Mouse (Mus musculus) embryo, embryonic 9.5 days (tissue): Measurements from ENCODE around the gene E2f2.

Experiments
- DNase-seq: peaks from one replicate; pipeline ENCODE4 v3.0.0-alpha.2; 2017; ENCODE audit errors: extremely low spot score

Gene E2f2

DNA sequence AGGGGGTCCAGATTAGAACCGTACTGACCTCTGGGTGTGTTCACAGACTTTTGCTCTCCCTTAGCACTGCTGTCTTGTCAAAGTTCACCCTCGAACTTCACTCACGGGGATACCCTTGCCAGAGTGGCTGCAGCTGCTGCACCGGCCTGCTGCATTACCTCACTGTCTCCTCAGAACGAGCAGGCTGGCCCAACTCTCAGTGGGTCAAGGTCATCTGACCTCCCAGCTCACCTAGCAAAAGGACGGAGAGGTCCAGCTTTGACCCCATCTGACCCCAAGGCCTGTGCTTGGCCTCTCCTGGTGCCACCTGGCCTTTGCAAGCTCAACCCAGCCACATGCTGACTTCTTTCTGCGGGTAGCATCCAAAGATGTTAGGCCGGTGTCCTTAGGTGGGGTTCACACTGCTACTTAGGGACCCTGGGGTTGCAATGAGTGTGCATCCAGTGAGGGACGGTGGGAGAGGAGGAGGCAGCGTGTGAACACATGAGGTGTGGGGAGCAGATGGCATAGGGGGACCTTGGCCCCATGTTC lies 3.9 kb downstream of the E2f2 start:
- no peak for DNase-seq

DNA sequence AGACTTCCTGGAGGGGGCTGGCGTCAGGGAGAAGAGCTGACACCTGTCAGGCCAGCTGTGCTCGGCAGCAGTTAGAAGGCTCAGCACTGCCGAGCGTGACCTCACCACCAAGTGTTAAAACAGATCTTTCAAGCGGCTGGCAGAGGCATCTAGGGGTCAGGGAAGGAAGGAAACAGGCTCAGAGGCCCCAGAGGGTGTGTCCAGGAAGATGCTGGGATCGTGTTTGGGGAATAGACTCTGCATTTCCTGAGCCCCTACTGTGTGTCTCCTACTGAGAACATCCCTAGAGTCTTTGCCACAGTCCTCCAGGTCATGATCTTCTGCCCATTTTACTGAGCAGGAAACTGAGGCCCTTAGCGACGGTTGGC lies 5.0 kb downstream of the E2f2 start:
- no peak for DNase-seq

DNA sequence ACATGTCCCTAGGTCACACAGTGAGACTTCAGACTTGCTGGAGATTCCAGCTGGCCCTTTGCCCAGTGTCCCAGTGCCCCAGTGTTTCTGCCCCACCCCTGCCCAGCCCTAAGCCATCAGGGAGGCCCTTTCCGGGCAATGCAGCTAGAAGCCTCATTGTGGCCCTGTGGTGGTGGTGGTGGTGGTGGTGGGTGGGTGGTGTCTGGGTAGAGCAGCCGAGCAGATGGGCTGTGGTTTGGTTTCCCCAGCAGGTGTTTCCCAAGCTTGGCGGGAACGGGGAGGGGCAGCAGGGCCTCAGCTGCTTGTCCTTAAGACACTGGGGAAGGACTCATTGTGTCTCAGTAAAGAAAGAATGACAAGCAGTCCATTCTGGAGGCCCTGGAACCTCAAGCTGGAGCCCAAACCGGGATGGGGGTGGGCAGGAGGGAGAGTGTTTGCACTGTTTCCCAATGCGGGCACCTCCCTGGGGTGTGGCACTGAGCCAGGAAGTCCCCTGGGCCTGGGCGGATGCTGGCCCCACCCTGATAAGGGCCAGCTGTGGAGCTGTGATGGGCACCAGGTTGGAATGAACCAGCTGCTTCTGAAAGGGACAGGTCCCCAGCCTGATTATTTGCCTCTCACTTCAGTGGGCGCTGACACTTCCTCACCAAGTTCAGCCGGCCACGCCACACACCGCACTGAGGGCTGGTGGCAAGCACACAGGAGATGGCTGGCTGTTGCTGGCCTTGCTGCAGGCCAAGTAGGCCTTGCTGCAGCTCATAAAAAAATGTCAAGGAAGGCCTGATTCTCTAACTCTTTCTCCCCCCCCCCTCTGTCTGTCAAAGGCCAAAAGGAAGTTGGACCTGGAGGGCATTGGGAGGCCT lies 5.6 kb downstream of the E2f2 start:
- DNase-seq = no peak

DNA sequence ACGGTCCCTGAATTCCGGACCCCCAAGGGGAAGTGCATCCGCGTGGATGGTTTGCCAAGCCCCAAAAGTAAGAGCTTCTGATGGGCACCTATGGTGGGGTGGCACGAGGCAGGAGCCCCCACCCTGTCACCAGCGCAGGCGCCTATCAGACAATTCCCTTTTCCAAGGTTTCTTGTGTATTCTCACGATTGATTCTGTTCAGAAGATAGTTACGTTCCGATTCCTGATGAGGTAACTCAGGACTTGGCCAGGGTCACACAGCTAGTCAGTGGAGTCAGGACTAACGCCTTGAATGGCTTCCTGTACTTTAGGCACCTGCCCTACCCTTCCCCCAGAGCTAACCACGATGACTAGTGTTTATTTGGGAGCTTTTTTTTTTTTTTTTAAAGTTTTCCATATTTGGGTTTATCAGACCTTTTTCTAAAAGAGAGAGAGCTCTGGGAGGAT lies 6.3 kb downstream of the E2f2 start:
- DNase-seq = no peak

DNA sequence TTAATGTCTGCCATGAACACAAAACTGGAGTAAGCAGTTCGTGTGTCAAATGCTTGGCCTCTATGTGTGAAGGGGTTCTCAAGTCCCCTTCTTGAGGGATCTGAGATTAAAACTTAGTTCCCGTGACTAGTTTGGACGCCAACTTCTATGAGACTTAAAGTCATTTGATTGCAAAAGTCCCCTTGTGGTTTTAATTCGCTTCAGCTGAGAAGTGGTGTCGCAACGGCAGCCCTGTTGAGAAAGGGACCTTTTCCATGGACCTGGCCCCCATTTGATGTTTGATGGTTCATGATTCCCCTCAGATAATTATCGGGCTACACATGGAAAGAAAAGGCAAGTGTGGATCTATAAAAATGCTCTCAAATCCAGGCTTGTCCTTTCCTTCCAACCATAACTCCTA lies 7.3 kb downstream of the E2f2 start:
- DNase-seq = no peak

DNA sequence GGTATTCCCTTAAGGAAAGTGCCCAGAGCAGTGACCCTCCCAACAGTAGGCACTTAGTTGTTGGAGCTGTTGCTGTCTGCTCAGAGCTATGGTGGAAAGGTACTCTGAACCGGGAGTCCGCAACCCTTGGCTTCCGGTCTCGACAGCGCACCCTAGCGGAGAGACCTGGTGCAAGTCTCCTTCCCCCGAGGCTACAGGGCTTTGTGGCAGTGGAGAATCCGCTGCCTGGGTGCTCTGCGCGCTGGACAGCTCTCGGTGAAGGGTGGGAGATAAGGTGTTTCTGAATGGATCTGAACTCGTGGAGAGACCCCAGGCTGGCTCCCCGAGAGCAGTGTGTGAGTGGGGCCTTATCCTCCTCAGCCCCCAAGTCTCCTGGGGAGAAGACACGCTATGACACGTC lies 7.8 kb downstream of the E2f2 start:
- peak; percentile 90 for DNase-seq

DNA sequence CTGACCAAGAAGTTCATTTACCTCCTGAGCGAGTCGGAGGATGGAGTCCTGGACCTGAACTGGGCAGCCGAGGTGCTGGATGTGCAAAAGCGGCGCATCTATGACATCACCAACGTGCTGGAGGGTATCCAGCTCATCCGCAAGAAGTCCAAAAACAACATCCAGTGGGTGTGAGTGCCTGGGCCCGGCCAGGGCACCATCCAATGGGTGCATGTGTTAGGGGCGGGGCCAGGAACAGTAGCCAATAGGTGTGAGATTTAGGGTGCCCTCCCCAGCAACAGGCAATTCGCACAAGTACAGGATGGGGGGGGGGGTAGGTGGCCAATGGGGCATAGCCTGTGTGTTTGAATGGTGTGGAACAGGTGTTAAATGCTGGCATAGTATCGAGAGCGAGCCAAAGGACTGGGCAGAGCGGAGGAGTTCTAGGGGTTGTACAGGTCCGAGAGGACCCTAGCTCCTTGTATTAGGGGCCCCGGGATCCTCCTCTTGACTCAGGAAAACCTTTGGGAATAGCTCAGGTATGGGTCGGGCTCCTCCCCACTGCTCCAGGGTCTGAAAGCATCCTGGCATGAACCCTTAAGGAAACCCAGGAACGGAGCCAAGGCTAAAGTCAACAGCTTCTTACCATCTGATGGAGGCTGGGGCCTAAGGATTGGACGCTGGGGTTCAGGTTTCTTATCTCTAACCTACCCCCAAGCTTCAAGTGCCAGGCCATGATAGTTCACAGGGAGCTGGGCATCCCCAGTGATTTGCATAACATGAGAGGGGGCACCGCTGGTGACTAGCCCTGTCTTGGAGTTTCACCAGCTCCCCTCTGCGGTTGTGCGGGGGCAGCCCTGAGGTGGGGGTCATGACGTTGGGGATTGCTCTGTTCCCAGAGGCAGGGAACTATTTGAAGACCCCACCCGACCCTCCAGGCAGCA lies 8.5 kb downstream of the E2f2 start:
- peak; percentile 68 for DNase-seq

DNA sequence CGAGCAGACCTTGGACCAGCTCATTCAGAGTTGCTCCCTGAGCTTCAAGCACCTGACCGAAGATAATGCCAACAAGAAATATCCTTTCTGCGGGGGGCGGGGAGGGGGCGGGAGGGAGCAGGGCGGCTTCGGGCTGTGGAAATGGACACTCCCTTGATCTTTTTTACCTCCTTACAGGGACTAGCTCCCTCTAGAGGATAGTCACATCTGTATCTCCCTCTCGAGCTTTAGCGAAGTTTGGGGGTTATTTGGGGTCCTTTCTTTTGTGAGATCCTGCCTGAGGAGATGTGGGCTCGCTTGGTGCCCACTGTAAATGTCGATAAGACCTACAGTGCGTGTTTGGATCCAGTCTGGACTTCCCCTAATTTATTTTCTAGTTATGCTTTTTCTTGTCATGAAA lies 9.2 kb downstream of the E2f2 start:
- DNase-seq = no peak

DNA sequence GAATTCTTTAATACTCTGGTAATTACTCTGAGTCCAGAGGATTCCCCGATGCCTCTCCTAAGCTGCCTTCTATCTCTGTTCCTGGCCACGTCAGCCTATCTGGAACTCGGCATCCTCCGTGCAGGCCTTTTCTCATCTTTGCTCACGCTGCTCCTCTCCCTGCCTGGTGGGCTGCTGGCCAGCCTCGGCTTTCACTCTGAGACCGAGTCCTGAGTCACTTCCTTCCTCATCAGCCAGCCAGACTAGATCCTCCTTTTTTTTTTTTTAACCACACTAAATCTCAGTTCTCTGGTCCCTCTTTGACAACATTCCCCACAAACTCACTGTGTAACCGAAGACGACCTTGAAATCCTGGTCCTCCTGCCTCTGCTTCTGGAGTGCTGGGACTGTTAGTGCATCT lies 13.2 kb downstream of the E2f2 start:
- DNase-seq = no peak

DNA sequence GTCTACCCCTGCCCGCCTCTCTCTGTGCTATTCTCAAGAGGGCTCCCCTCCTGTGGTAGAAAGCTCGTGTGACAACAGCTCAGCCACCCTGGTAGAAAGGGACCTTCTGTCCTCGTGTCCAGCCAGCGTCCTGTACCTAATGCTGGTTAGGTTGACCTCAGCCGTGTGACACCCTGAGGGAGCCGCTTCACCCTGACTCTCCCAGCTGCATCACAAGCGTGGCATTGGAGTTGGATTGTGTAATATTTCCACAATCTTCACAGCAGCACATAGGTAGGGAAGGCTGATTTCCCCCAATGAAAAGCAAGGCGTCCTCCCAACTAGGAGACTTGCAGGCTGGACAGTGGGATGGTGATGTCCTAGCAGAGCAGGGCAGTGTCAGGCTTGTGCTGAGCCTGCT lies 14.1 kb downstream of the E2f2 start:
- no peak for DNase-seq

DNA sequence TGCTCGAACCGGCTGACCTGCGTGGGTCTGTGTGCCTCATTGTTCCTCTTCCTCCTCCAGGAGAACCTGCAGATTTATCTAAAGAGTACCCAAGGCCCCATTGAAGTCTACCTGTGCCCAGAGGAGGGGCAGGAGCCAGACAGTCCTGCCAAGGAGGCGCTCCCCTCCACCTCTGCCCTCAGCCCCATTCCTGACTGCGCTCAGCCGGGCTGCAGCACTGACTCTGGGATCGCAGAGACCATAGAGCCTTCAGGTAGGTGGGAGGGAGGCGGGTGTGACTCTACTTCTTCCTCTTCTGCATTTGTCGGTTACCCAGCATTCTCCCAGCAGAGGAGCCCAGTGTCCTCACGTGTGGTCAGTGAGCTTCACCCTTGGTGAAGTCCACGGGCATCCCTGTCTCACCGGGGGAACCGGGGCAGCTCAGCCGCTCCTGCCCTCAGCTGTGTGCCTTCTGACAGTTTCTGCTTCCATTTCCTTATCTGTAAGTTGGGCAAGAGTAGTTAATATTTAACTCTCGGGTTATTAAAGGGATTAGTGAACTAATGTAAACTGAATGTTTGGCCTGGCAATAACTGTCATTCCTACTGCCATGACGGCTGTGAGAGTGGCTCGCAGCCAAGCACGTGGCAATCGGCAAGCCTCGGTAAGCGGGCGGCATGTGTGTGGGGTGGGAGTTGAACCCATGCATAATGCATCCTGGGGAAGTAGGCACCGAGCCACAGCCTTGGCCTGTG lies 14.7 kb downstream of the E2f2 start:
- DNase-seq = no peak

DNA sequence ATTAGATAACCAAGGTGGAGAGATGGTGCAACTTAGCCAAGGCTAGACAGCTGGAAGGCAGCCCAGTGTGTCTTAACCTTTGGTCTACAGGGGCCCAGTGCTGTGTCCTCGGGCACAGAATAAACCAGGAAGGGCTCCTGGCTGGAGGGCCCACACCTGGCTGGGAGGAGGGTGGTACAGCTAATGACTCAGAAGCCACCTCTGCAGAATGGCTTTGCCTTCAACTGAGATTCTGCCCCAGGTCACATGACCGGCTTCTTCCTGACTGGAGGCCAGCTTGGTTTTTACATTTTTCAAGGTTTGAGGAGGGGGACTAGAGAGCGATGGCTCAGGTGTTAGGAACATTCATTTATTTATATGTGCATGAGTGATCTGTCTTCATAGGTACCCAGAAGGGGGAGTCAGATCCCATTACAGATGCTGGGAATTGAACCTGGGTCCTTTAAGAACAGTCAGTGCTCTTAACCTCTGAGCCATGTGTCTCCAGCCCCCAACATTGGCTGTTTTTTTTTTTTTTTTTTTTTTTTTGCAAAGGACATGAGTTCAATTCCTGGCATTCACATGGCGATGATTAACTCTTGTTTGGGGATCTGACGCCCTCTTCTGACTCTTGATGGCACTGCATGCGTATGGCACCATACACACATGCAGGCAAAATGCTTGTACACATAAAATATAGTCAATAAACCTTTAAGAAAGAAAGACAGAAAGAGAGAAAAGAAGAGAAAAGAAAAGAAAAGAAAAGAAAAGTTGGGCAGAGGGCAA lies 17.0 kb downstream of the E2f2 start:
- no peak for DNase-seq

DNA sequence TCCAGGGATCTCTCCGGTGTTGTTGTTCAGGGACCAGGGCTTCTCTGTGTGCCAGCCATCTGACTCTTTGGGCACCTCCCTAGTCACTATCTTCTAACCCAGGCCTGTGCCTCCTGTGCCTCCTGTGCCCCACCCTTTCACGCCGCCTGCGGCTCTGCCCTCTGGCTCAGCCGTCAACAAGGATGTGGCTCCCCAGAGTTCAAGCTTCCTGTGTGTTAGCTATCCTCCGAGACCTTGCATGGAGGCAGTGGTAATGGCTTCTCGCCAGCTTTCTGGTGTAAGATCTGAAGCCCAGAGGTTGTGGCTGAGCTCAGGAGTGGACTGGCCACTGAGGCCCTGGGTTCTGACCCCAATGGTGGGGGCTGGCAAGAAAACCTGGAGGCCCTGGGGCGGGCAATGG lies 17.7 kb downstream of the E2f2 start:
- no peak for DNase-seq

DNA sequence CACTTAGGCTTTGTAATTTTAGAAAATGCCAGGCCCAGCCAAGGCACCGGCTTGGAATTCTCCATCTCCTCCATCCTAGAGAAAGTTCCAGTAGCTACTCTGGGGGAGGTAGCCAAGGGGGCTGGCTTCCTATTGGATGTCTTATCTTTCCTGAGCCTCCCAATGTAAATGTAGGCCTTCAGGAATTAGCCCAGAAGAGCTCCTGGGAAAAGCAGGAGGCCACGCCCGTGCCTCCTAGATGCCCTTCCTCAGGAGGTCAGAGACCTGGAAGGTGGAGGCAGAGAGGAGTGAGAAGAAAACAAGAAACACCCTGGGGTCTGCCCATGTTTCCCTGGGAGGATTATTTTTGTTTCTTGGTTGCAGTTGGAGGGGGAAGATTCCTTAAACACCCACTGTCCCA lies 21.4 kb downstream of the E2f2 start:
- DNase-seq = no peak

DNA sequence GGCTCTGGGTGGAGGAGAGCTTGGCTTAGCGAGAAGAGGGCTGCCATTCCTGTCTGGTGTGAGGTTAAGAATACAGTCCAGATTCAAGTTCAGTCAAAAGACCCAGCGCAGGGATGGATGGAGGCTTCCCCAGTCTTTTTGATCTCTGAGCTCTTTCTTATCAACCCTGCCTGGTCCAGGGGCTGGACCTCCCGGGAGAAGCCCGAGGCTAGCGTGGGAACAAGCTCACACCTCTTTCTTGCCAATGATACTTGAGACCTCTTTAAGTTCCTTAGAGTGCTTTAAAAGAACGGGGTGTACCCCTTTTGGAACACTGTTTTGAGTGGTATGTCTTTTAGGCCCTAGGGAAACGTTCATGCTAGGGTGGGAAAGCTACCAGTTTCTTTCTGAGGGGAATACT lies 22.8 kb downstream of the E2f2 start:
- no peak for DNase-seq

DNA sequence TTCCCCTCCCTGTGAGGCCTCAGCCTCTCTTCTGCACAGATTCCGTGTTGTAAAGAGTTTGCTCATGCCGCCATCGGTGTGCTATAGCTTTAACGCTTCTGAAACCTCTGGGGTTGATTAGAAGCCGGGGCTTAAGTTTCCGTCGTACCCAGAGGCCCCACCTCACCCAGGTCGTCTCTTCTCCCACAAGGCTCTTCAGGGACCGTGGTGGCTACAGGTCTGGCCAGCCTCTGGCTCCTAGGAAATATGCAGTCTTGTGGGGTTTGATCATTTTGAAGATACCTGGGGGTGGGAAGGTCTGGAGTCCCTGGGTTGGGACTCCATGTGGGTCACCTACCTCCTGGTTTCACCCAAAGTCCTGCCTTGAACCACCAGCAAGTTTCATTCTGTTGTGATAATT lies 23.4 kb downstream of the E2f2 start:
- no peak for DNase-seq

DNA sequence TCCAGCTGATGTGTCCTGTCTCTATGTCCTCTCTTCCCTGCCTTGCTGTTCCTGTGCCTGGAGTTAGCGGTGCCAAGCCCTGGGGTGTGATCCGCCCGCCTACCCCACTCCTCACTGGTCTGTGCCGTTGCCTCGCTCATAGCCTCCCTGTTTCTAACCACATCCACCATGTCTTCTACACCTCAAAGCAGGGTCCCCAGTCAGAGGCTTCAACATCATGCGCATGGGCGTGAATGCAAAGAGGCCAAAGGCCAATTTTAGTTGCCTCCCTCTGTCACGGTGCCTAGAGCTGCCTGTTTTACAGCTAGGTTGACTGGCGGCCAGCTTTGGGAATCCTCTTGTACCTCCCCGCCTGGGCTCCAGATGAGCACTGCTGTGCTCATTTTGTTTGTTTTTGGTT lies 24.0 kb downstream of the E2f2 start:
- DNase-seq = no peak

DNA sequence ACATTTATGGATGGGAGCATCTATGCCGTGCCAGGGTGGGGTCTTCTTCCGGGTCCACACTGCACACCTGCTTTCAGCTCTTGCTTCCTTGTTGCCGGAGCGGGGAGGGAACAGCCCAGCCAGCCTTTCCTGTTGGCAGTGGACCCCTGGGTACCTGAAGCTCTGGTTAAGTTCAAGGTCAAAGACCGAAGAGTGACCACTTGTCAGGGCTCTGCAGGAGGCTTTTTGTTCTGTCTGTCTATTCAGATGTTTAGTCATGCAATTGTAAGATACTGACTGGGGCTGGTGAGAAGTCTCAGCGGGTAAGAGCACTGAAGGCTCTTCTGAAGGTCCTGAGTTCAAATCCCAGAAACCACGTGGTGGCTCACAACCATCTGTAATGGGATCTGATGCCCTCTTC lies 26.7 kb downstream of the E2f2 start:
- no peak for DNase-seq

DNA sequence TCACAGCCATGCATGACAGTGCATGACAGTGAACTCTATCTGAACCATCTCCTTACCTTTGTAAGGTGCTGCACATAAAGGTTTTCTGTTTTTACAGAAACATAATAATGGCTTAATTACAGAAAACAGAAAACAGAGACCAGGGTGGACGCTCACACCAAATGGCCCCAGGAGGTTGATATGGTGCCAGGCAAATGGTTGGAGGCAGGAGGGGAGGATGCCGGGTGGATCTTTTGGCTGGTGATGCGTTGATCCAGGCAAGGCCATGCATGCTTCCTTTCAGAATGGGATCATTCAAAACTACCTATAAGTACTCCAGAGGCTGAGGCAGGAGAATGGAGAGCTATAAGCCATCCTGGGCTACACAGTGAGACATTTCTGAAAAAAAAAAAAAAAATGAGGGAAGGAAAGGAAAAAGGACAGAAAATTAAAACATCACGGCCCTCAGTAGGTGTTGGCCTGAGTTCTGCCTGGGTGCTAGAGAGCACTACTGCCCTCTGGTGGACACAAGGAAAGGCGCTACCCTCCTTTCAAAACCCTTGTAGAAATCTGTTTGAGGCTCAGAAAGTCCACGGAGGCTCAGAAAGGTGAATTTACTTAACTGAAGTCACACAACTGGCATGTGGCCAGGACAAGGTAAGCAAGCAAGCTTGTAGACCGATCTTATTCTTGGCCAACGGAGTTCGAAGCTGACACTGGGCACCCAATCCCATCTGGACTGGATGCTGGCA lies 27.5 kb downstream of the E2f2 start:
- DNase-seq = peak; percentile 33

DNA sequence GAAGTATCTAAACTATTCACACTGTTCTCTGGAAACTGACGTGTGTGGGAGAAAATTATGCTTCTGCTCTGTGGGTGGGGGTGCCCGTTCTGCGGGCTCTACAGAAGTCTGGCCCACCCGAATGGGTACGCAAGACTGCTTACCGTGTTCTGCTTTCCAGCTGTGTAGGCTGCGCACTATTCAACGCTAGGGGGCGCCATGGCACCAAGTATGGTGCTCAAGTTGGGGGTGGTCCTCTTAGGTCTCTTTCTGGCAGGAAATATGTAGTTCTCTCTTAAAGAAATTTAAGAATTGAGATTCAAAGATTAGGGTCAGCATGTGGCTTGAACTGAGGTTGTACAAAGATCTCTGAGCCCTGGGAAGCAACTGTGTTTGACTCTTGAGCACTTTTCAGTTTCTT lies 30.3 kb downstream of the E2f2 start:
- DNase-seq = peak; percentile 84

DNA sequence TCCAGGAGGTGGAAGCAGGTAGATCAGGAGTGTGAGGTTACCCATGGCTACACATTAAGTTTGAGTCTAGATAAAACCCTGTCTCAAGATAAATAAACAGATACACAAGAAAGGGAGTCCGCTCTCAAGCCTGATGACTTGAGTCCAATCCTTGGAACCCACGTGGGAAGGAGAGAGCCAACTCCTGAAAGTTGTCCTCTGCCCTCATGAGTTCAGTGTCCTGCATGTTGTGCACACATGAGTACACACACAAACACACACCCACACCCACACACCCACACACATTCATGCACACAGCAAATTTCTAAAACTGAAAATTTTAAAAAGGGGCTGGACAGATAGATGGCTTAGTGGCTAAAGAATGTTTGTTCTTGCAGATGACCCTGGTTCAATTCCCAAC lies 32.6 kb downstream of the E2f2 start:
- no peak for DNase-seq
